ENCODE assay signal across 8 mouse cellular contexts in the genomic region with DNA sequence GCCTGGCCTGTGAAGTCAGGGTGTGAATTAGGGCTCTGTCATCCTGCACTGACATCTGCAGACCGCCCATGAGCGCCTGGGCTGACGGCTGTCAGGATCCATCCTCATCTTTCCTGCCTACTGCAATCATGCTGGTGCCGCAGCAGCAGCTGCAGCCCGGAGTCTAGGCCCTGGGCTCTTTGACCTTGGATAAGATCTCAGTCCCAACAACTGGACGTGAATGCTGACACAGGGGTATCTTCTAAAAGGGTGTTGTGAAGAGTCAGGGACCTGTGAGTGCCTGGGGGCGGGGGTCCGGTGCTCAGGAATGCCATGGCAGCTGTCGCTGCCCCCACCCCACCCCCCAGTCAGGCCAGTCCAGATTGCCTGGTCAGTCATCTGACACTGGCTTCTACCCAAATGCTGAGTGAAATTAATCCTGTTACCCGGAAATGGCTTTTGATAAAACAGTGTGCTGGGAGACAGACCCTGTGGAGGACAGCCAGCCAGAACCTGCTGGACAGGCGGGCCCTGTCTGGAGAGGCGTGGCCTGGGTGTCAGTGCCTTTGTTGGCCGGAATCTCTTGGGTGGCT. TPM values are rescaled to one million over a fixed set of nuclear protein-coding genes. Genes with fewer than 3 reads are reported as not detected.
DNase-seq lines count a peak whose midpoint lies in the region; ATAC-seq and TF ChIP-seq lines count a peak whose summit lies in the region.

No protein-coding gene starts in this region.

- peak overlapping the region; percentile 84 for H3K27ac ChIP-seq in left cerebral cortex, adult 2 months
- H3K27ac ChIP-seq in embryonic facial prominence, embryonic 12.5 days: peak overlapping the region; percentile 89
- H3K27ac ChIP-seq in heart, embryonic 13.5 days (replicated peaks): peak overlapping the region; percentile 96
- H3K27ac ChIP-seq in kidney, postnatal 0 days: peak overlapping the region; percentile 85

- H3K36me3 ChIP-seq in embryonic facial prominence, embryonic 12.5 days: no peaks in the 10 kb centered on the region
- H3K36me3 ChIP-seq in heart, embryonic 13.5 days: no peaks in the 10 kb centered on the region
- no peaks in the 10 kb centered on the region for H3K36me3 ChIP-seq in kidney, postnatal 0 days (ENCODE audit: insufficient read depth, low read length)

- peak overlapping the region; percentile 38; the same call in 1 of the 2 replicates for H3K9ac ChIP-seq in embryonic facial prominence, embryonic 12.5 days
- peak overlapping the region; percentile 73 for H3K9ac ChIP-seq in heart, embryonic 13.5 days
- no peak overlapping the region for H3K9ac ChIP-seq in kidney, postnatal 0 days (ENCODE audit: low read depth, low read length)

- TF ChIP-seq CTCF in left cerebral cortex, adult 2 months (IDR thresholded peaks at IDR 0.05): no peak
- no peak for TF ChIP-seq CTCF in kidney, postnatal 0 days (IDR thresholded peaks at IDR 0.05; ENCODE audit: low read depth)

- peak overlapping the region; percentile 19 for H3K4me2 ChIP-seq in embryonic facial prominence, embryonic 12.5 days (replicated peaks)
- H3K4me2 ChIP-seq in heart, embryonic 13.5 days: peak overlapping the region; percentile 53
- H3K4me2 ChIP-seq in kidney, postnatal 0 days (ENCODE audit: low read length): peak overlapping the region; percentile 28

- no peak for ATAC-seq in embryonic facial prominence, embryonic 12.5 days (ENCODE audit: insufficient number of reproducible peaks, insufficient read depth, low FRiP score, low TSS enrichment)
- peak; percentile 66 for ATAC-seq in heart, embryonic 13.5 days (ENCODE audit: extremely low read depth, insufficient number of reproducible peaks, low FRiP score, low TSS enrichment)
- peak; percentile 82 for ATAC-seq in kidney, postnatal 0 days (replicated peaks; ENCODE audit: low FRiP score, low read depth)

- H3K4me3 ChIP-seq in left cerebral cortex, adult 2 months: no peak overlapping the region
- 0 out of 2 replicates have a peak overlapping the region, but pooled peaks have one; percentile 2 for H3K4me3 ChIP-seq in embryonic facial prominence, embryonic 12.5 days
- peak overlapping the region; percentile 3 for H3K4me3 ChIP-seq in heart, embryonic 13.5 days
- H3K4me3 ChIP-seq in kidney, postnatal 0 days (replicated peaks; ENCODE audit: low read depth, low read length): no peak overlapping the region

- no peak for DNase-seq in left cerebral cortex, adult 2 months (ENCODE audit: extremely low spot score in 1 of 2, low spot score in 2 of 2)
- no peak for DNase-seq in left cerebral cortex, adult 11 months (ENCODE audit: low spot score)
- DNase-seq in kidney, postnatal 0 days (ENCODE audit: low spot score): peak; percentile 89
- DNase-seq in lung, postnatal 36 days: peak; percentile 88
- peak; percentile 73 to 76 for DNase-seq in urinary bladder, postnatal 4 days (ENCODE audit: low spot score in 2 of 2)
- no peak for DNase-seq in right cerebral cortex, postnatal 4 days

- intact Hi-C loops in left cerebral cortex, adult 2 months (cut with DNase I): loop anchor here (2.0 kb wide), 1 partner anchor 23 kb away; a partner anchor contains a TSS

- no peaks in the 10 kb centered on the region for H3K27me3 ChIP-seq in embryonic facial prominence, embryonic 12.5 days
- H3K27me3 ChIP-seq in heart, embryonic 13.5 days (replicated peaks): no peaks in the 10 kb centered on the region
- no peaks in the 10 kb centered on the region for H3K27me3 ChIP-seq in kidney, postnatal 0 days (ENCODE audit: insufficient read depth, low read length)

- no peaks in the 10 kb centered on the region for H3K9me3 ChIP-seq in embryonic facial prominence, embryonic 12.5 days
- H3K9me3 ChIP-seq in heart, embryonic 13.5 days: no peaks in the 10 kb centered on the region
- H3K9me3 ChIP-seq in kidney, postnatal 0 days (replicated peaks; ENCODE audit: low read length): no peaks in the 10 kb centered on the region

- peaks cover 79% of the 10 kb centered on the region for H3K4me1 ChIP-seq in embryonic facial prominence, embryonic 12.5 days
- peaks cover 93% of the 10 kb centered on the region for H3K4me1 ChIP-seq in heart, embryonic 13.5 days
- H3K4me1 ChIP-seq in kidney, postnatal 0 days (replicated peaks; ENCODE audit: insufficient read depth, low read length): peaks cover 42% of the 10 kb centered on the region

- 7% methylated on average over 13 of the region's 13 CpGs for WGBS in embryonic facial prominence, embryonic 12.5 days
- WGBS in heart, embryonic 13.5 days: 4% methylated on average over 13 of the region's 13 CpGs
- 3% methylated on average over 13 of the region's 13 CpGs for WGBS in kidney, postnatal 0 days

RNA-seq across cellular contexts. Expression of a gene that starts 23.4 kb away (rescaled TPM):
- total RNA-seq in left cerebral cortex, adult 2 months (2021): 100 to 1,000 TPM; 268 to 280 TPM
- polyA plus RNA-seq in embryonic facial prominence, embryonic 12.5 days (2016; fragmentation: Nextera tagmentation; extraction: Ambion mirVana): 81.8 and 83.2 TPM in 2 replicates
- 24.5 and 25.1 TPM in 2 replicates for polyA plus RNA-seq in heart, embryonic 13.5 days (2015; fragmentation: Nextera tagmentation; extraction: Ambion mirVana)
- polyA plus RNA-seq in kidney, postnatal 0 days (2015; fragmentation: Nextera tagmentation; extraction: Ambion mirVana): 31.4 and 33.8 TPM in 2 replicates

Comparison
In these comparisons a context has a peak if more than half of its experiments do, and no peak if none do; other contexts are left out.
1. DNase-seq: peak in kidney, postnatal 0 days (single experiment), lung, postnatal 36 days (single experiment) and urinary bladder, postnatal 4 days (2 of 2); none in left cerebral cortex, adult 2 months (0 of 2), left cerebral cortex, adult 11 months (single experiment) and right cerebral cortex, postnatal 4 days (single experiment).
2. H3K4me3 ChIP-seq: peak in embryonic facial prominence, embryonic 12.5 days (single experiment) and heart, embryonic 13.5 days (single experiment); none in left cerebral cortex, adult 2 months (single experiment) and kidney, postnatal 0 days (single experiment).
3. Peak in every context shown above with its lines, with median percentiles within 50 percentile points of each other: H3K27ac ChIP-seq and H3K4me2 ChIP-seq.